Mouse (Mus musculus) brain, embryonic 14.5 days (tissue): ENCODE measurements at regions not wholly inside any gene's neighbourhood (a gene's known extent, or its start where the extent isn't known, plus 50 kb on each side); places are given as distances from the start of the nearest gene placed in this dataset.

ENCODE experiments used
- CTCF ChIP-seq: fragments of 200-500 bp; IDR thresholded peaks from 2 replicates; pipeline ENCODE4 v1.5.1; 2012; ENCODE audit warnings: inconsistent platforms, mild to moderate bottlenecking, moderate library complexity, borderline replicate concordance; ENCODE audit not compliant: insufficient read depth, insufficient read length; ENCODE audit errors: extremely low read depth
- POLR2A ChIP-seq: fragments of 200-500 bp; IDR thresholded peaks from 2 replicates; pipeline ENCODE4 v1.6.1; 2012; ENCODE audit warnings: mild to moderate bottlenecking, inconsistent platforms, borderline replicate concordance; ENCODE audit not compliant: poor library complexity, insufficient read depth, insufficient read length, severe bottlenecking; ENCODE audit errors: extremely low read depth

DNA sequence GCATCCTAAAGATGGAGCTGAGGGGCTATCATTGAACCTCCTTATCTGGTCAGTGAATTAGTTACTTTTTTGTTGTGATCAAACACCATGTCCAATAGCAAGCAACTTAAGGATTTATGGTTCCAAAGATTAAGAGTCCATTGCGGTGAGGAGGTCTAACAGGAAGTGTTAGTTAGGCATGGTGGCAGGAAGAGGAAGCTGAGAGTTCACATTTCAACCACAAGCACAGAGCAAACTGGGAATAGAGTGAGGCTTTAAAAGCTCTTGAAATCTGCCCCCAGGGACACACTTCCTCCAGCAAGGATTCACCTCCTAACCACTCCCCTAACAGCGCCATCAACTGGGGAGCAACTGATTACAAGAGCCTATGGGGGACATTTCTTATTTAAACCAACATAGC lies 190.9 kb downstream of the Phlda1 start:
- TF ChIP-seq CTCF, result no peak
- TF ChIP-seq POLR2A, result no peak
